Mouse (Mus musculus) gastrocnemius, adult 2 months (tissue): Measurements from ENCODE around the gene Ephb2. TPM values are rescaled to one million over a fixed set of nuclear protein-coding genes. Genes with fewer than 3 reads are reported as not detected.
A peak's percentile ranks its signal among the peaks of the same experiment; 100 is the strongest.

Source experiments
- DNase-seq: peaks from one replicate; pipeline ENCODE4 v3.0.0; 2022
- H3K27ac ChIP-seq: fragments of 200-600 bp; 2 replicates; pipeline ENCODE4 v1.8.1; 2022; ENCODE audit warnings: mild to moderate bottlenecking
- H3K4me3 ChIP-seq: fragments of 200-600 bp; 2 replicates; pipeline ENCODE4 v1.8.1; 2022; ENCODE audit warnings: mild to moderate bottlenecking, moderate library complexity
- CTCF ChIP-seq: fragments of 200-600 bp; IDR thresholded peaks from 2 replicates; pipeline ENCODE4 v1.8.1; 2022; ENCODE audit warnings: antibody characterized with exemption, mild to moderate bottlenecking, moderate library complexity
- intact Hi-C: fragments of 180-260 bp; cut with DNase I; formaldehyde crosslinking; loops from one replicate; pipeline ENCODE4 v1.15.1; 2025
- total RNA-seq, 2 experiments: library from RNA; stranded (reverse); gene quantifications; 2 replicates each; pipeline ENCODE4 v1.2.3; 2021

The Ephb2 gene
- total RNA-seq, 2 experiments from 2014 or later, result 0.26 to 1.9 TPM

DNA sequence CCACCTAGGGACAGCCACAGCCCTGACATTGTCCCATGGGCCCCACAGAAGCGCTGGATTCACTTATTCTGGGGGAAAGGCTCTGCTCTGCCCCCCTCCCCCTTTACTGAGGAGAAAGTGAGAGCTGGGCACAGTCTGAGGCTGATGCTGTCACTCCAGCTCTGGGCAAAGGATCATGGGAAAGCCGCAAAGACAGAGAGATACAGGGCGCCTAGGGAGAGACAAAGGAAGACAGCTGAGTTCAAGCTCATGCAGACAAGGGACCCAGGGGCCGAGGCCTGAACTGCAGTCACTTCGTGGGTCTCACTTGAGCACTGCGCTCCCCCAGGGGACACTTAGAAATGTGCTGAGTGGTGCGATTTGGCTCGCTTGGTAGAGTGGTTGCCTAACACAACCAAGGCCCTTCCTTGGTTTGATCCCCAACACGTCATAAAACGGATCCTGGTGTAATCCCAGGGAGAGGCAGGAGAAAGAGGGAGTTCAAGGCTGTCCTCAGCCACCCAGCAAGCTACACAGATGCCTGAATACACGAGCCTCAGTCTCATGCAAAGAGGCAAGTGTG lies 28.3 kb downstream of the Ephb2 start:
- intact Hi-C loops, result no loop called here
- H3K4me3 ChIP-seq, result no peak overlapping the region
- H3K27ac ChIP-seq, result no peak overlapping the region
- no peak for DNase-seq
- TF ChIP-seq CTCF, result no peak

DNA sequence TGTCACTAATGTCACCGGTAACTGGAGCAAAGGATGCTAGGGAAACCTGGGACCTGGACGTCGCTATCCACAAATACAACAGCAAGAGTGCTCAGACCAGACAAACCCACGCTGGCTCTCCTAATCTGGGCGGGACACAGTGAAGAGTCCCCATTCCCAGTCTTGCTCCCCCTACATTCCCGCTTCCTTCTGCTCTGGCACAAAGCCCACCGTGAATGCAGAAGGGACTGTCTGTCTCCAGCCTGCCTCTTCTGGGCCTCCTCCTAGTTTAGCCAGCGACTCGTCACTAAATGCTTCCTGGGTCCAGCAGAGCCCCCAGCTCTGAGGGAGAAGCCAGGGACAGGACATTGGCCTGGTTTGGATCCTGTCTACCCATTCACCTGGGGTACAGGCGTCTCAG lies 29.5 kb downstream of the Ephb2 start:
- no peak for DNase-seq
- Histone ChIP-seq H3K27ac (no peak overlapping the region), H3K4me3 (no peak overlapping the region)
- TF ChIP-seq CTCF, result no peak
- intact Hi-C loops, result no loop called here

DNA sequence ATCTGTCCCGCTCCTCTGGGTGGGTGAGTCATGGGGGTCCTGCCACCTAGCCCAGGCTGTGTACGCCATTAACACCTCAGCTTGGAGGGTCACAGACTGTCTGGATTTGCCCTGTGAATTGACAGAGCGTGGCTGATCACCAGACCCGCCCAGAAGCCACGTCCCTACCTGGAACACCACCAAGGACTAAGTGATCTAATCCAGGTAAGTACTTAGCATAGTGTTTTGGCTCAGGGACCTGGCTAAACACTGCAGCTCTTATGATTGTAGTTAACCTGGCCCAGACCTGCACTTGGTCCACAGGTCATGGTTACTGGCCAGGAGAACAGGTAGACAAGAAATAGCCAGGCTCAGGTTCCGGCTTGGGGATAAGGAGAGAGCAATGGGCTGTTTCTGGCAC lies 31.4 kb downstream of the Ephb2 start:
- intact Hi-C loops, result no loop called here
- TF ChIP-seq CTCF, result no peak

GRCm38 (mm10) chr4:136802446-136802845 lies 33.3 kb downstream of the Ephb2 start:
- peak; percentile 47 for DNase-seq
- Histone ChIP-seq H3K4me3 (peak overlapping the region; percentile 11; the same call in 1 of the 2 replicates), H3K27ac (peak overlapping the region; percentile 51; the same call in 1 of the 2 replicates)
- intact Hi-C loops, result no loop called here
- no peak for TF ChIP-seq CTCF

More for the DNA sequence above, 31.4 kb downstream of the Ephb2 start:
- Histone ChIP-seq H3K4me3 (no peak overlapping the region), H3K27ac (no peak overlapping the region)
- DNase-seq, result no peak

DNA sequence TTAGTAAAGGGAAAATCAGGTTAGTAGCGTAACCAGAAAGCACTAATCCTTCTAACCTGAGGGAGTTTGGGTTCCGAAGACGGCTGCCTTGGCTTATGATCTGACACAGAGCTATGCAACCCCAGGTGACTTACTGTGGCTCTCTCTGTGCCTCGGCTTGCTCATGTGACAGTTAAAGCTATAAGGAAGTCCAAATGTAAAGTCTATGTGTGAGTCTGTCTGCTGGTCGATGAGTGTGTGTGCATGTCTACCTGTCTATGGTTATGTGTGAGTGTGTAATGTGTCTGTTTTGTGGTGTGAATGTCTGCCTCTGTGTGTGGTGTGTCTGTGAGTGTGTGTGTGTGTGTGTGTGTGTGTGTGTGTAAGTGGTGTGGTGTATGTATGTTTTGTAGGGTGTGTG lies 33.8 kb downstream of the Ephb2 start:
- TF ChIP-seq CTCF, result no peak
- H3K27ac ChIP-seq, result no peak overlapping the region; the same call in 1 of the 2 replicates
- intact Hi-C loops, result no loop called here
- DNase-seq, result no peak
- H3K4me3 ChIP-seq, result no peak overlapping the region

- Histone ChIP-seq H3K27ac (no peak overlapping the region), H3K4me3 (no peak overlapping the region)
- DNase-seq, result no peak
- TF ChIP-seq CTCF, result no peak
- intact Hi-C loops, result no loop called here
Measured at GRCm38 (mm10) chr4:136801463-136801862, 34.3 kb downstream of the Ephb2 start.

- no peak for DNase-seq
- H3K27ac ChIP-seq, result no peak overlapping the region
- H3K4me3 ChIP-seq, result no peak overlapping the region
- intact Hi-C loops, result no loop called here
- TF ChIP-seq CTCF, result no peak
Measured at GRCm38 (mm10) chr4:136800366-136800765, 35.4 kb downstream of the Ephb2 start.

GRCm38 (mm10) chr4:136797677-136798569 lies 37.9 kb downstream of the Ephb2 start:
- intact Hi-C loops, result no loop called here
- H3K27ac ChIP-seq, result no peak overlapping the region
- no peak for DNase-seq
- no peak overlapping the region for H3K4me3 ChIP-seq
- no peak for TF ChIP-seq CTCF

DNA sequence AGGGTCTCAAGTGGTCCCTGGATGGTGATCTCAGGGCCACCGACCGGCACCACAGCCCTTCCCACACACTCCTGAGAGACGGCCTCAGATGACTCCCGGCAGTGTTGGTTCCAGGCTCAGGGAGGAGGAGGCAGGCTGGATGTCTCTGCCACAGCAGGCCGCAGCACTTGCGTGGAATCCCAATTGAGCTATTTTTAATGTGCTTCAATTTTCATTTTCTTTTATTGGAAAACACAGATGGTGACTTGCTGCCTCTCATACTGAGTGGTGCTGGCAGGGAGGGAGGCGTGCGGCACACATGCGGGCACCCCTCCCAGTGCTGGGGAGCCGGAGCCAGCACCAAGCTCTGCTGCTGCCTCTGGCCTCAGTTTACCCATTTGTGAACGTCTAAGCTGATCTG lies 42.5 kb downstream of the Ephb2 start:
- TF ChIP-seq CTCF, result no peak
- intact Hi-C loops, result no loop called here
- Histone ChIP-seq H3K27ac (no peak overlapping the region), H3K4me3 (no peak overlapping the region)
- DNase-seq, result no peak

- intact Hi-C loops, result no loop called here
- no peak overlapping the region for H3K4me3 ChIP-seq
- no peak for TF ChIP-seq CTCF
- peak overlapping the region; percentile 17; the same call in 1 of the 2 replicates for H3K27ac ChIP-seq
- DNase-seq, result peak; percentile 68
Measured at GRCm38 (mm10) chr4:136789821-136790220, 46.0 kb downstream of the Ephb2 start.

- intact Hi-C loops, result no loop called here
- TF ChIP-seq CTCF, result no peak
- no peak overlapping the region for H3K27ac ChIP-seq
- no peak for DNase-seq
- H3K4me3 ChIP-seq, result no peak overlapping the region
Measured at GRCm38 (mm10) chr4:136787357-136787756, 48.4 kb downstream of the Ephb2 start.

- Histone ChIP-seq H3K27ac (no peak overlapping the region), H3K4me3 (no peak overlapping the region)
- TF ChIP-seq CTCF, result no peak
- intact Hi-C loops, result no loop called here
- DNase-seq, result no peak
Measured at GRCm38 (mm10) chr4:136786453-136787276, 49.1 kb downstream of the Ephb2 start.
